Mouse (Mus musculus) G1E (cell line): ENCODE results near the gene Ppp2r5b.
A peak's percentile ranks its signal among the peaks of the same experiment; 100 is the strongest.

Experiments
- CTCF ChIP-seq: IDR thresholded peaks from 2 replicates; pipeline ENCODE4 v1.5.1; 2012; ENCODE audit warnings: low read depth, low read length, inconsistent platforms, mixed read lengths
- GATA1 ChIP-seq: IDR thresholded peaks from 2 replicates; pipeline ENCODE4 v1.6.1; 2012; ENCODE audit warnings: borderline replicate concordance, low read length, inconsistent platforms, mixed read lengths
- GATA2 ChIP-seq: IDR thresholded peaks from 2 replicates; pipeline ENCODE4 v1.6.1; 2012; ENCODE audit warnings: low read depth, low read length, inconsistent platforms, borderline replicate concordance
- POLR2AphosphoS5 ChIP-seq: IDR thresholded peaks from 2 replicates; pipeline ENCODE4 v1.6.1; 2012; ENCODE audit warnings: low read depth, low read length, inconsistent platforms; ENCODE audit not compliant: insufficient replicate concordance
- TAL1 ChIP-seq: conservative IDR thresholded peaks from 2 replicates; pipeline ENCODE4 v1.6.1; 2012; ENCODE audit warnings: low read depth, low read length, inconsistent platforms, mixed read lengths

GRCm38 (mm10) chr19:6260946-6261345 is 25.3 kb upstream of the Ppp2r5b start:
- TF ChIP-seq CTCF (peak; percentile 49; the same call in 1 of the 2 replicates), GATA2 (no peak), GATA1 (no peak), TAL1 (no peak), POLR2AphosphoS5 (no peak)
